Mouse (Mus musculus): ENCODE results near the gene Slc39a1. TPM values are rescaled to one million over a fixed set of nuclear protein-coding genes. Genes with fewer than 3 reads are reported as not detected.
"Not testable (repeated sequence)": the region's sequence is repeated elsewhere in the genome, so short reads cannot be mapped to it uniquely, and the experiment has no call there.

Slc39a1 gene
- total RNA-seq, 2 experiments from 2014 or later: 94.0 to 95.4 TPM

DNA sequence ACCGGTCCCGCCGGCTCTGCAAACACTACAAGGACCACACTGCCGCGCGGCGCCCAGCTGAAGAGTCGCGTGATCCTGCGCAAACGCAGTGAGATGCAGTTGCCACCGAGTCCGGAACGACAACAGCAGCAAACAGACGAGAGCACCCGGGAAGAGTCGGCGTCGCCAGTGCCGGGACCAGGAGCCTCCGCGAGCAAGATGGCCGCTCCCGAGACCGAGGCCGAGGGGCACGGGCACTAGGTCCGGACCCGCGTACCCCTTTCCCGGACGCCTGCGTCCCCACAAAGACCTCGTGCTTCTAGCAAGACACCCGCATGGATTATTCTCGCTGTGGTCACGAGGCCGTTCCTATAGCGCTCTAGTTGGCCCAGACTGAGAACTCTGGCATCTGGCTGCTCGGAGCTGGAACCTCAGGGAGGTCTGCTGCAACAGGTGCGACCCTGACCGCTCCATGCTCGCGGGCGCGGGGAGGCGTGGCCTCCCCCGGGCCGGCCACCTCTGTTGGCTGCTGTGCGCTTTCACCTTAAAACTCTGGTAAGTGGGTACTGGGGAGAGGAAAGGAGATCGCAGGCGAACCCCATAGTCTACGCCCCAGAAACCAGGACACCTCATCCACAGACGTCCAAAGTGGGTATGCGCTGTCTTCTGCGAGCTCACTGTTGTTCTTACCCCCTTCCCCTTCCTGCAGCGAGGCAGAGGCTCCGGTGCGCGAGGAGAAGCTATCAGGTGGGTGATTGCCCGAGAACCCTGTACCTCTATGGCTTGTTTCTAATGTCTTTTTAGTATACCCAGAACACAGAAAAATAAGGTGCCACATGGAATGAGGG, 16.3 kb upstream of the Slc39a1 start, which contains the start of gene Jtb:
Jtb (plus strand) TSS at position 91 of the 827 bp plus-strand sequence.
- peak; percentile 90 to 91 for DNase-seq
- intact Hi-C loops (cut with DNase I): no loop called here

DNA sequence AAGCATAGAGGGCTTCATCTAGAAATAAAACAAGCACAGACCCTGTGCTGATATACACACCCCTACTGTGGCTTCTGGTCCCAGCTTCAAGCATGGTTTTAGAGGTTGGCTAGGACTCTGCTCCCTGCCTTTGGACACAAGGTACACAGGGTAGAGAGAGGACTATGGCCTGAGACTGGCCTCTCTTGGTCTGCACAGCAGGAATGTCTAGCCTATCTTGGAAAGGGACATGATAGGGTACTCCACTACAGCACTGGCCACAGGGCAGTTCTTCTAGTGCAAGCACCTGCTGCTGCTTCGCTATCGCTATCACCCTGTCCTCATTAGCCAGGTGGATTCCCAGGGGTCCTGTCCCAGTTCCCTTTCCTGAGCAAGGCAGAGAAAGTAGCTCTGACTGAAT, 6.7 kb upstream of the Slc39a1 start:
- no peak for DNase-seq
- intact Hi-C loops (cut with DNase I): no loop called here

DNA sequence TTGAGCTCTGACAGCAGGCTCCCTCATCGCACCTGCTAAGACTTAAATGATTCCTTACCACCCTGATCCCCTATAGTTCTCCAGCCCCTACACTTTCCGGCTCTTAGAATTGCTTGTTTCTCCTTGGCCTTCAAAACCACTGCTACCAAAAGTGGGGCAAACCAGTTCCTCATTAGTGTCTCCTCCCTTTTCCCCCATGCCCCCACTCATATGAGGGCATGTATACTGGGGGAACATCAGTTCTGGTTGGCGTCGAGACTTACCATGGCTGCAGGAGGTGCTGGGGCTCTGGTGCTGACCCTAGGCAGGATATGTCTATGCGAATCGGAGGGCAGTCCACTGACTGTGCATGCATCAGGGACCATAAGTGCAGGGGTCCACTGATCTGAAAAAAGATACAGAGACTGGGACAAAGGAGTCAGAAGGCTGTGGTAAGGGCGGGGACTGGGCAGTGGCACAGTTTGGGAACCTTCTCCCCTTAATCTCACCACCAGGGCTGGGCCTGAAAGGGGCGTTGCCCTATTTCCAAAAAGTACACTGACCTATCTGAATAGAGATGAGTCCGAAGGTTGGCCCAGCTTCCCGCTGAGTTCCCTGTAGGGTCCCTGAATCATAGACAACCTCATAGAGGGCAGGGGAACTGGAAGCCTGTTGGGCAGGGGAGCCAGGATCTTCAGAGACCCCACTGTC, 6.2 kb upstream of the Slc39a1 start:
- DNase-seq: no peak

DNA sequence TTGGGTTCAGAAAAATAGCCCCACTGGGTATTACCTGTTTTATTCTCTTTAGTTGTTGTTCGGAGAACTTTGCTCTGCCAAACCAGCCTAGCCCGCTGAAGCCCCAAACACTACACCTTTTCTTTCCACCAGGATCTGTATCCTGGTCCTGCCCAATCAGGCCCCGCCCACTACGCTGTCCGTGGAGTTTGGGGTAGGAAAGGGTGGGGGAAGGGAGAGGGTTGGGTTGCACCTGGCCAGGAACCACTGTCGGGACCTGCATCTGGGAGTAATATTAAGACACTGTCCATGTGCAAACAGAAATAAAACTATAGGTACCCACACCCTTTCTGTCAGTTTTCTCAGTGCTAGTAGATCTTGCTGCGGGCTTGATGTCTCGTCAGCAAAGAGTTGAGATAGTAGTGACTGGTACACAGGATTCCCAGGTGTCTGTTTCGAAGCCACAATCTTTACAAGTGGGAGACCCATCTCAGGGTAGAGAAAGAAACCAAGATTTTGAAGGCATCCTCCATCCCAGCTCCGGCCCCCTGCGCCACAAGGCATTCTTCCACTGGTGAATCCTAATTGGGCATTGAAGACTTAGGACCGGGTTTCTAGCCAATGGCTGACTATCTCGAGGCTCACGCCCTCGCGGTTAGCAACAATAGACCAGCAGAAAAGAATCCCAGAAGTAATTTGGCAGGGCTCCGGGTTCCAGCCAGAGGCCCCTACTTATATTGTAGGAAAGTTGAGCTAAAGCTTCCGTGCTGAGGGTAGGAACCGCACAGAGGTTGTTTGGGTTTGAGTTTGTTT, 4.8 kb upstream of the Slc39a1 start, which contains the start of gene Creb3l4:
Creb3l4 (minus strand) TSS at position 529 of the 792 bp plus-strand sequence.
- intact Hi-C loops (cut with DNase I): no loop called here
- peak; percentile 49 to 59 for DNase-seq

More for the DNA sequence above, 6.2 kb upstream of the Slc39a1 start:
- intact Hi-C loops (cut with DNase I): no loop called here

DNA sequence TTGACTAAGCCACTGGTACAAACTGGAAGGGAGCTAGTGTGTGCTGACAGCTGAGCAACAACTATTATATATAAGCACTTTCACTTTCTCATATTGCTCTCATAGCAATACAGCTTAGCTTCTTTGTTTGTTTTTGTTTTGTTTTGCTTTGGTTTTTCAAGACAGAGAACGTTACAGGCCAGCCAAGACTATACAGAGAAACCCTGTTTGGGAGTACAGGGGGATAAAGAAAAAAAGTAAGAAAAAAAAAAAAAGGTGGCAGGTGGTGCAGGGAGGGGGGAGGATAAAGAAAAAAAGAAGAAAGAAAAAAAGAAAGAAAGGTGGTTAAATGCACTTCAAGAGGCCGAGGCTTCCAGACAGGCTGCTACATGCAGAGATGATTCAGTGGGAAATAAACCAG, 2.6 kb upstream of the Slc39a1 start:
- no peak for DNase-seq
- intact Hi-C loops (cut with DNase I): no loop called here

DNA sequence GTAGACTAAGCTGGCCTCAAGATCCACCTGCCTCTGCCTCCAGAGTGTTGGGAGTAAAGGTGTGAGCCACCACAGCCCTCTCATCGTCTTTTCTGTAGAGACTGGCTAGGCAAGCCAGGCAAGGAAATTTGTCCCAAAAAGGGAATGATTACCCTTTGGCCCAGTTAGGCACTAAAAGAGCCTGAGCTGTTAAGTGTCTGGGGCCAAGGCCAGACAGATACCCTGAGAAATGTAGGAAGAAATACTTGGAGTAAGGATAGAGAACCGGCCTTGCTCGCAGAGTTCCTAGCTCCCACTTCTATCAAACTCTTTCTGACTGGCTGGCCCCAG, 377 bp upstream of the Slc39a1 start:
- intact Hi-C loops (cut with DNase I): no loop called here

DNA sequence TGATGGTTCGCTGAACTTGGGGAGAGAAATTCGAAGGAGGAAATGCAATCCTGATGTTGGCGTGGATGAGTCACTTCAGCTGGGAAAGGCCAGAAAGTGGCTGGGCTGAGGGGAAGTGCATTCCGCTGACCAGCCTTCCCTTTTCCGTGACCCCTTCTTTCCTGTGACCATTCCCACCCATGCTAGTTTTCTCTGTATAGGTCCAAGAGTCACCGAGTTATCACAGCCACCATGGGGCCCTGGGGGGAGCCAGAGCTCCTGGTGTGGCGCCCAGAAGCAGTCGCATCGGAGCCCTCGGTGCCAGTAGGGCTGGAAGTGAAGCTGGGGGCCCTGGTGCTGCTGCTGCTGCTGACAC, 751 bp downstream of the Slc39a1 start:
- DNase-seq: peak; percentile 30 to 42
- intact Hi-C loops (cut with DNase I): loop anchor here (2.0 kb wide), 1 partner anchor 28 kb away; no protein-coding TSS in a partner anchor

More for the DNA sequence above, 377 bp upstream of the Slc39a1 start:
- no peak for DNase-seq

DNA sequence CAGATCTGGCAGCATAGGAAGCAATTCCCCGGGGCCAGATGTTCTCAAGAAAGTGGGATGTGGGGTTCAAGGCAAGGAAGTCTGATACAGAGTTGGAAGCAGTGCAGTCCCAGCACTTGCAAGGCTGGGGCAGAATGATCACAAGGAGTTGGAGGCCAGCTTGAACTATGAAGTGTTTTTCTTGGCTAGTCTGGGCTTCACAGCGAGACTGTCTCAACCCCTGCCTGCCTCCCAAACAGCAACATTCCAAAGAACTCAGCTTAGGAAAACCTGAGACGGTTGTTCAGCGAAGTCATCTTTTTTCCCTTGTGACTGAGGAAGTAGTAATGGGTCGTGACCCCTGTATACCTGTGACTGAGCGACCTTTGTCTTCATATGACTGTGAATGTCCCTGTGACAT, 2.8 kb downstream of the Slc39a1 start:
- DNase-seq: no peak
- intact Hi-C loops (cut with DNase I): no loop called here

DNA sequence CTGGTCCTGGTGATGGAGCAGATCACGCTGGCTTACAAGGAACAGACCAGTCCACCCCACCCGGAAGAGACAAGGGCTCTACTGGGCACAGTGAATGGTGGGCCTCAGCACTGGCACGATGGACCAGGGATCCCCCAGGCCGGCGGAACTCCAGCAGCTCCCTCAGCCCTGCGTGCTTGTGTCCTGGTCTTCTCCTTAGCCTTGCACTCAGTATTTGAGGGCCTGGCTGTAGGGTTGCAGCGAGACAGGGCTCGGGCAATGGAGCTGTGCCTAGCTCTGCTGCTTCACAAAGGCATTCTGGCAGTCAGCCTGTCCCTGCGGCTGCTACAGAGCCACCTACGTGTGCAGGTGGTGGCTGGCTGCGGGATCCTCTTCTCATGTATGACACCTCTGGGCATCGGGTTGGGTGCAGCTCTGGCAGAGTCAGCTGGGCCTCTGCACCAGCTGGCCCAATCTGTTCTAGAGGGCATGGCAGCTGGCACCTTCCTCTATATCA, 3.8 kb downstream of the Slc39a1 start:
- DNase-seq; intact Hi-C loops (cut with DNase I): not testable (repeated sequence)

DNA sequence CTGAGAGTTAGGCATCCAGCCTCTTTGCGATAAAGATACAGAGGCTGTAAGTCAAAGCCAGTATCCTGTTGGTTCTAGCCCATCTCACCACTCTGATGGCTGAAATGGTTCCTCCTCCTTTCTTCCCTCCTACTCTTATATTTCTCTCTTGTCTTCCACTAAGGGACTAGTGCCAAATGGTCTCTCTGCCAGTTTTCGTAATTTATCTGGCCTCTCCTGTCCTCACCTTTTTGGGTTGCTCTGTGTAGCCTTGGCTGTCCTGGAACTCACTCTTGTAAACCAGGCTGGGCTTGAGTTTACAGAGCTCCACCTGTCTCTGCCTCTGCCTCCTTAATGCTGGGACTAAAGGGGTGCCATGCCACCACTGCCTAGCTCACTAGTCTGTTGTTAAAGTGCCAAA, 4.7 kb downstream of the Slc39a1 start:
- intact Hi-C loops (cut with DNase I); DNase-seq: not testable (repeated sequence)

DNA sequence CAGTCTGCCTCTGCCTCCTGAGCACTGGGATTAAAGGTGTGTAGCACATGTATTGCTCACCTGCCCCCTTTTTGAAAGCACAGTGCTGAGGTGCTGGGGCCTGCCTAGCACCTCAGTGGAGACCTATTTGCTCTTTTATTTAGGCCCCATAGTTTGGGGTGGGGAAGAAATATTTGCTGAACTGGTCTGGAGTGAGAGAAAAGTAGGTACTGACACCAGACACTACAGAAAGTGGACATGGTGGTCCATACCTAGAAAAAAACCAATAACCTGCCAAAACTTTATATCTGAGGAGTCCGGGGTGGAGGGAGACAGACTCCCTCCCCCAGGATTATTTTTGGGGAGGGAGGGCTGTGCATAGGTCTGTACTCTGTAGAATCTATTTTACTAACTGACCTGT, 5.2 kb downstream of the Slc39a1 start:
- DNase-seq; intact Hi-C loops (cut with DNase I): not testable (repeated sequence)

DNA sequence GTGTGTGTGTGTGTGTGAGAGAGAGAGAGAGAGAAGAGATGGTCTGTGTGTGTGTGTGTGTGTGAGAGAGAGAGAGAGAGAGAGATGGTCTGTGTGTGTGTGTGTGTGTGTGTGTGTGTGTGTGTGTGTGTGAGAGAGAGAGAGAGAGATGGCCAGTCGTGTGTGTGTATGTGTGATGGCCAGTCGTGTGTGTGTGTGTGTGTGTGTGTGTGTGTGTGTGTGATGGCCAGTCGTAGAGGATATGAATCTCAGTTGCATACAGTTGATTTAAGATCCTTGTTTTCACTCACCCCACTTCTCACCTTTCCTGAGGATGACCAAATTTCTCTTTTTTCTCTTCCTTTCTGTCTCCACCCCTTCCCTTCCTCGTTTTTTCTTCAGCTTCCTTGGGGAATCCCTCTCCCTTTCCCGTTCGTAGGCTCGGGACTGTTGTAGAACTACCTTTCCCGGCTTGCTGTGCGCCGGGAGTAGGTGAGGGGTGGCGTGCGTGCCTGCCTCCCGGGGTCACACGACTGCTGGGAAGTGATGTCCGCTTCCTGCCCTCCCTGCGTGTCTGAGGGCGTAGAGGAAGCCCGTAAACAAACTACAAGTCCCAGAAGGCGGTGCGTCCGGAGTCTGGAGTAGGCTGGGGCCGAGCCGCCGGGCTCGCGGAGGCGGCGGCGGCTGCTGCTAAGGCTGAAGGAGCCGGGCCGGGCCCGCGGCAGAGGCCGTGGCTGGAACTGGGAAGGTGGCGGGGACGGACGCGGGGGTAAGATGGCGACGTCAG, 5.9 kb downstream of the Slc39a1 start, which contains the start of gene Crtc2:
Crtc2 (plus strand) TSS at position 511 of the 766 bp plus-strand sequence.
- DNase-seq: peak; percentile 93 to 94
- intact Hi-C loops (cut with DNase I): no loop called here

DNA sequence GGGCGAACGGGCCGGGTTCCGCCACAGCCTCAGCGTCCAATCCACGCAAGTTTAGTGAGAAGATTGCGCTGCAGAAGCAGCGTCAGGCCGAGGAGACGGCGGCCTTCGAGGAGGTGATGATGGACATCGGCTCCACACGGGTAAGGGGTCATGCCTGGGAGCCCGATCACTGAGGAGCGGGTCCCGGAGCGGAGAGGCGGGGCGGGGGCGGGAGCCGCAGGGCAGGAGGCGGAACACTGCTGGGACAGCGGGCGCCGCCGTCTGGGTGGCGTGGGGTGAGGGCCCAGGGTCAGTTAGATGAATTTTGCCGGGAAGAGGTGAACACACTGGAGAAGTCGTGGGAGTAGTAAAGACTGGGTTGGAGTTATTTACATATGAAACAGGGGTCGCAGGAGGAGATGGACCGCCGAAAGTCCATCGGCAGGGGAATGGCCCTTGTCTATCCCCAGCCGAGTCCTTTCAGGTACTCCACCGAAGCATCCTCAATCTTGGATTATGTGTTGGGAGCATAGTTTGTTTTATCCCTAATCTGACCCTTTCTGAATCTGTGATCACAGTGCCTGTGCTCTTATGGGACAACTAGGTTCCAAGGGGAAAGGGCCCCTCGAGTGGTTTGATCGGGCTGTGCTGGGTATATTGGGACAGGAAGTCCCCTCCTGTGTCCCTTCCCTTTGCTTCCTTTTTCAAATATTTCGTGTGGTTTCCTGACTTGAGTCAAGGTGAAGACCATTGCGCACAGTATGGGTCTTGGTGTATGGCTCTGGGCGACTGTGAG, 6.6 kb downstream of the Slc39a1 start:
- intact Hi-C loops (cut with DNase I): no loop called here
- DNase-seq: peak in 1 of 2 experiments; percentile 63

DNA sequence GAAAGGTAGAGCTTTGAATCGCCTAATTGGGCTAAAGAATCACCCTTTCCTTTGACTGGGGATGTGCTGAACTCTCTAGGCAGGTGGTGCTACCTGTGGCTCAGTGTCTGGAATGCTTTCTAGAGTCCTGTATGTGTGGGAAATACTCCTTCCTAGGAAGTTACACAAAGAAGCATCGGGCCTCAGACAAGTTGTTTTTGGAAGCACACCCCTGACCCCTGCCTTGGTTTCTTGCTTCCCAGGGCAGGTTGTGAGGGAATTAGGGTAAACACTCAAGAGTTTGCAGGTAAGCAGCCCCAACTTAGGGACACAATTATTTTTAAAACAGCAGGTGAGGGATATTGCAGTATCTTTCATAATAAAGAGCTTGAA, 7.2 kb downstream of the Slc39a1 start:
- intact Hi-C loops (cut with DNase I): no loop called here
- DNase-seq: no peak

DNA sequence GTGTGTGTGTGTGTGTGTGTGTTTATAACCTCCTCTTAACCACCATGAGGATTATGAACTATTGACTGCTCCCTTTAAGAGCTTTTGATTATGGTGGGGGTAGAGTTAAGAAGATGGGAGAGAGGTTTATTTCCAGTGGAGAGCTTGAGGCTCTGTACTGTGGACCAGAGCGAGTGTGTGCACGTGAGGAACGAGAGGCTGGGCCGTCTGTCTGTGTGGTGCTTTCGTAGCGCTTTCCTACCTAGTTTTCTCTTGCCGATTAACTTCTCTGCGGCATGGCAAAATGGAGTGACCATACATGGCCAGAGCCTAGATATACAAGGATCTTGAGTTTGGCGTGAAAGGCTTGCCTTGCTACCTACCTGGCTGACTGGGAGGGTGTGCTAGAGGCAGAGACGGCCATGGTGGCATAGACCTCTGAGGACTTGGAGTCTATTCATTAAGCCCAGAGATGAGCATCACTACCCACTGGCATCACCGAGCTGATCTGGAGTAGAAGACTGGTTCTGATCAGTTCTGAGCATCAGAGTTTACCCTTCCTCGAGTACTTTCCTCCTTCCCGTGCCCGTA, 7.9 kb downstream of the Slc39a1 start:
- no peak for DNase-seq
- intact Hi-C loops (cut with DNase I): no loop called here

DNA sequence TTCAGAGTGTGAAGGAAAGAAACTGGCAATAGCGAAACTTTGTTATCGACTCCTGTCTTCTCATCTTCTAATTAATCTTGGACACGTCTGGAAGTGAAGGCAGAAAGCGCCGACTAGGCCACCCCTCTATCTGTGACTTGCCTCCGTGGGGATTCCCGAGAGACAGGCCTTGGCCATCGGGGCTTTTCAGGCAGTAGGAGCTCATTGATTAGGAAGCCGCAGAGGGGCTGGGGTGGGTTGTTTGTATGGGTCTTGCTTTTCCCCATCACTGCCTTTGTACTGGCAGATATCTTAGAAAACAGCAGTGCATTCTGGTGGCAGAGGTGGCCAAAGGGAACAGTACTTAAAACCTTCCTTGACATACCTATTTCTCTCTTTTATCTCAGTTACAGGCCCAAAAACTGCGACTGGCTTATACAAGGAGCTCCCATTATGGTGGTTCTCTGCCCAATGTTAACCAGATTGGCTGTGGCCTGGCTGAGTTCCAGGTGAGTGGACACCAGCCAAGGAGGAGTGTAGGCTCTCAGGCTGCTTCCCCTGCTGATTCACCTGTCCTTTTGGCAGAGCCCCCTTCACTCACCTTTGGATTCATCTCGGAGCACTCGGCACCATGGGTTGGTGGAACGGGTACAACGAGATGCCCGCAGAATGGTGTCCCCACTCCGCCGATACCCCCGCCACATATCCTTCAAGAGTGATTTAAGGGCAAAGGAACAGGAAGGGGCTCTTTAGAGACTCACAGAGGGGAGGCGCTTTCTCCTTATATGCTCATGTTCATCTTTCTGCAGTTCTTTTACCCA, 9.0 kb downstream of the Slc39a1 start:
- intact Hi-C loops (cut with DNase I): no loop called here
- DNase-seq: no peak

DNA sequence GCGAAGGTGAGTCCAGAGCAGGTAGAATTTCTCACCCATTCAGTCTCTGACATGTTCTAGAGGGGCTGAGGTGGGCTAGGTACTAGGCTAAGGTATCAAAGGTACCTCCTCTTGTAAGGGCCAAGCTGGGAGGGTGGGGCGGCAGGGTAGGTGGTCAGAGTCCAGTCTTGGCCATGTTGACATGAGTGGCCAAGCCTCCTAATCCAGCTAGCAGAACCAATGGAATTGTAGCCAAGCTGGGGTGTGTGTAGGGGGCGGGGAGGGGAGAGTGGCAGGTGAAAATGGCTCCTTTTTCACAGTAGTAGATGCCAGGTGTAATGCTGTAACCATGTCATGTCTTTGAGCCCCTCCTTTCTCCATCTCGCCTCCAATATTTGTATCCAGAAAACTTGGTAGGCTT, 10.5 kb downstream of the Slc39a1 start:
- no peak for DNase-seq
- intact Hi-C loops (cut with DNase I): no loop called here

DNA sequence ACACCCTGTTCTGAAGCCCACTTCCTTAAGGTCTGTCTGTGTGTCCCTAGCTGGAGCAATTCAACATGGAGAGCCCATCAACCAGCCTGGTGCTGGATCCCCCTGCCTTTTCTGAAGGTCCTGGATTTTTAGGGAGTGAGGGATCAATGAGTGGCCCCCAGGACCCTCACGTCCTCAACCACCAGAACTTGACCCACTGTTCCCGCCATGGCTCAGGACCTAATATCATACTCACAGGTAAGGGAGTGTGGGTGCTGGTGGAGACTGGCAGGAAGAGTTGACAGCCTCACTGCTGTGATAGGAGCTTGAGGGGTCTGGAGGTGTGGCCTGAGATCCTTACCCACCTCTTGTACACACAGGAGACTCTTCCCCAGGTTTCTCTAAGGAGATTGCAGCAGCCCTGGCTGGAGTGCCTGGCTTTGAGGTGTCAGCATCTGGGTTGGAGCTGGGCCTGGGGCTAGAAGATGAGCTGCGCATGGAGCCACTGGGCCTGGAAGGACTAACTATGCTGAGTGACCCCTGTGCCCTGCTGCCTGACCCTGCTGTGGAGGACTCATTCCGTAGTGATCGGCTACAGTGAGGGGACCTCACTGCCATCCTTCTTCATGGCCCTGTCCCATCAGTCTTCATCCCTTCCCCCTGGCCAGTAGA, 15.3 kb downstream of the Slc39a1 start:
- intact Hi-C loops (cut with DNase I): no loop called here
- DNase-seq: no peak
